Mouse (Mus musculus) urinary bladder, adult 18-20 months (tissue): Measurements from ENCODE around the gene Tmem50b.
A peak's percentile ranks its signal among the peaks of the same experiment; 100 is the strongest.

ENCODE experiments used
- DNase-seq, 2 experiments: peaks; one replicate each; pipeline ENCODE4 v3.0.0; 2022; ENCODE audit warnings: low spot score in 2 of 2, mixed read lengths in 2 of 2

Gene Tmem50b

GRCm38 (mm10) chr16:91565292-91565951 is 32.2 kb downstream of the Tmem50b start:
- no peak for DNase-seq

GRCm38 (mm10) chr16:91564580-91565291 is 32.9 kb downstream of the Tmem50b start:
- DNase-seq = no peak

- no peak for DNase-seq
These were observed 35.8 kb downstream of the Tmem50b start for GRCm38 (mm10) chr16:91561541-91562457.

GRCm38 (mm10) chr16:91561099-91561498 is 36.5 kb downstream of the Tmem50b start:
- DNase-seq = no peak

- no peak for DNase-seq
These were observed 39.9 kb downstream of the Tmem50b start for GRCm38 (mm10) chr16:91557693-91558092.

GRCm38 (mm10) chr16:91557214-91557613 is 40.4 kb downstream of the Tmem50b start:
- no peak for DNase-seq

GRCm38 (mm10) chr16:91556659-91557058 is 40.9 kb downstream of the Tmem50b start:
- no peak for DNase-seq

- no peak for DNase-seq
These were observed 42.5 kb downstream of the Tmem50b start for GRCm38 (mm10) chr16:91555017-91555605.

- DNase-seq = no peak
These were observed 44.0 kb downstream of the Tmem50b start for GRCm38 (mm10) chr16:91553625-91554024.

- no peak for DNase-seq
These were observed 45.5 kb downstream of the Tmem50b start for GRCm38 (mm10) chr16:91552072-91552471.

GRCm38 (mm10) chr16:91551081-91551524 is 46.5 kb downstream of the Tmem50b start:
- DNase-seq = peak; percentile 42 to 43

- DNase-seq = no peak
These were observed 48.0 kb downstream of the Tmem50b start for GRCm38 (mm10) chr16:91549616-91550015.

- DNase-seq = no peak
These were observed 48.6 kb downstream of the Tmem50b start for GRCm38 (mm10) chr16:91548996-91549395.

- no peak for DNase-seq
These were observed 49.0 kb downstream of the Tmem50b start for GRCm38 (mm10) chr16:91548586-91548985.

GRCm38 (mm10) chr16:91547974-91548373 is 49.6 kb downstream of the Tmem50b start:
- no peak for DNase-seq

GRCm38 (mm10) chr16:91546836-91547741 is 50.5 kb downstream of the Tmem50b start, which contains the start of gene Ifngr2:
Gene Ifngr2, plus strand, starts transcription at chr16:91547072.
- DNase-seq = peak; percentile 58 to 59

- DNase-seq = no peak
These were observed 51.2 kb downstream of the Tmem50b start for GRCm38 (mm10) chr16:91546391-91546835.

- no peak for DNase-seq
These were observed 51.9 kb downstream of the Tmem50b start for GRCm38 (mm10) chr16:91545597-91546281.

- no peak for DNase-seq
These were observed 54.0 kb downstream of the Tmem50b start for GRCm38 (mm10) chr16:91543619-91544018.

- no peak for DNase-seq
These were observed 56.0 kb downstream of the Tmem50b start for GRCm38 (mm10) chr16:91541573-91542081.
